Mouse (Mus musculus): ENCODE measurements around the gene Syne1.

GRCm38 (mm10) chr10:5305555-5305954 lies 245.7 kb downstream of the Syne1 start:
- TF ChIP-seq CTCF (IDR thresholded peaks at IDR 0.05) (peak; percentile 54), POLR2A (IDR thresholded peaks at IDR 0.05; ENCODE audit: insufficient read depth, low read depth, low read length) (no peak)
